Mouse (Mus musculus) olfactory bulb, adult 2 months (tissue): ENCODE measurements around the gene Chrna9. TPM values are rescaled to one million over a fixed set of nuclear protein-coding genes. Genes with fewer than 3 reads are reported as not detected.

ENCODE experiments used
- H3K27ac ChIP-seq: fragments of 200-500 bp; 2 replicates; pipeline ENCODE4 v1.5.1; 2012; ENCODE audit warnings: low read depth, low read length; ENCODE audit not compliant: insufficient read depth
- H3K4me1 ChIP-seq: fragments of 200-500 bp; 2 replicates; pipeline ENCODE4 v1.6.1; 2012; ENCODE audit warnings: low read length; ENCODE audit not compliant: control insufficient read depth, insufficient read depth
- H3K4me3 ChIP-seq: fragments of 200-500 bp; 2 replicates; pipeline ENCODE4 v1.5.1; 2012; ENCODE audit warnings: mild to moderate bottlenecking, low read depth, low read length, moderate library complexity; ENCODE audit not compliant: insufficient read depth
- CTCF ChIP-seq: fragments of 200-500 bp; IDR thresholded peaks from 2 replicates; pipeline ENCODE4 v1.5.1; 2012; ENCODE audit warnings: low read depth, mild to moderate bottlenecking, low read length, moderate library complexity; ENCODE audit not compliant: insufficient read depth
- POLR2A ChIP-seq: fragments of 200-500 bp; IDR thresholded peaks from 2 replicates; pipeline ENCODE4 v1.6.1; 2012; ENCODE audit warnings: mild to moderate bottlenecking, low read depth, low read length, moderate library complexity; ENCODE audit not compliant: insufficient read depth
- WGBS: fragments of 180-500 bp; shearing (Covaris S2); methylation state at CpG from one replicate; pipeline ENCODE4 v1.1.7; 2018; 5-methylcytosine and 5-hydroxymethylcytosine counted together
- polyA plus RNA-seq: library from polyadenylated mRNA; stranded (reverse); fragments of >200 nt; gene quantifications from 2 replicates; pipeline ENCODE4 v1.2.4, GENCODE M21; 2012; ENCODE audit warnings: low replicate concordance; ENCODE audit not compliant: missing spikeins, insufficient read depth, insufficient read length

The Chrna9 gene
- polyA plus RNA-seq, 1 experiment, result 609 TPM

DNA sequence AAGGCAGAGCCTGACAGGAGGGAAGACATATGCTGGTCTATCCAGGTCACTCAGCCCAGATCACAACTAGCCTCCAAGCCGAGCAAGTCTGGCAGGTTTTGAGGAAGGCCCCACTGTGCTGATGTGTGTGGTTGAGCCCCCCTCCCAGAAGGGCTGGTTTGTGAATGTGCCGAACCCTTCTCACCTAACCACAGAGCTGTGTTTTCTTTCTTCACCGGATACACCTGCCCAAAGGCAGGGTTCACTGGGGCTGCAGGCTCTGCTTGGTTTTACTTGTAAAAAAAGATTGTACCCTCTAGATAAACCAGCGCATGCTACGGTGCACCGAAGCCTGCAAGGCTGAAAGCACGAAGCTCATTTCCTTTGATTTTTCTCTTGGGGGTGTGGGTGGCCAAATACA lies 5.6 kb upstream of the Chrna9 start:
- 91% methylated on average over 7 of the region's 7 CpGs for WGBS
- no peak for TF ChIP-seq POLR2A
- no peak for TF ChIP-seq CTCF

DNA sequence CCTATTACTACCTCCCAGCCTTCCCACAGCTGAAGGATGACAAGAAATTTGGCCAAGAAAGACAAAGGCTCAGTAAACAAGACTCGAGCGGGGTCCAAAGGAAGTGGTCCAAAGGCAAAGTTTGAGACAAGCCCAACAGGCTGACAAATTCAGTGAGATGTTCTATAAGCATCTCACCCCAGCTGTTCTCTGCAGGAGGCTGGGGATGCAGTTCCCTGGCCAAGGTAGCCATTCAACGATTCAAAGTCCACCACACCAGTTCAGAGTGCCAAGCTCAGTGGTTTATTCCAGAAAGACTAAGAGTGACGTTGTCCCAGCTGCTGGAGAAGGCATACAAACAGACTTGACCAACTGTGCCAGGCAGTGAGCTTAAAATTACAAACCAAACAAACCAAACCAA lies 4.5 kb upstream of the Chrna9 start:
- Histone ChIP-seq H3K4me1 (no peaks in the 10 kb centered on the region), H3K4me3 (no peak overlapping the region), H3K27ac (no peak overlapping the region)
- 56% methylated on average over 4 of the region's 4 CpGs for WGBS
- TF ChIP-seq CTCF, result no peak
- no peak for TF ChIP-seq POLR2A

More for the DNA sequence above, 5.6 kb upstream of the Chrna9 start:
- no peak overlapping the region for H3K27ac ChIP-seq
- no peak overlapping the region for H3K4me3 ChIP-seq
- no peaks in the 10 kb centered on the region for H3K4me1 ChIP-seq

DNA sequence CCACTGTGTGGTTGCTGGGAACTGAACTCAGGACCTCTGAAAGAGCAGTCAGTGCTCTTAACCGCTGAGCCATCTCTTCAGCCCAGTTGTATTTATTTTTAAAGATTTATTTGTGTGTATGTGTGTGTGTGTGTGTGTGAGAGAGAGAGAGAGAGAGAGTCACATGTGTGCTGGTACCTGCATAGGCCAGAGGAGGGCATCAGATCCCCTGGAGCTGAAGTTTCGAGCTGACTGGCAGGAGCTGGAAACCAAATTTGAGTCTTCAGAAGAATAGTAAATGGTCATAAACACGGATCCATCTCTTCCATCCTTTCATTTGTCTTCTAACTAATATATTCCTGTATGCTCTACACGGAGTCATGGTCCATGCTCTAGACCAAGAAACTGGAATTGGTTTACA lies 1.5 kb upstream of the Chrna9 start:
- Histone ChIP-seq H3K27ac (no peak overlapping the region), H3K4me1 (no peaks in the 10 kb centered on the region), H3K4me3 (no peak overlapping the region)
- 96% methylated on average over 4 of the region's 4 CpGs for WGBS
- TF ChIP-seq CTCF, result no peak
- TF ChIP-seq POLR2A, result no peak

DNA sequence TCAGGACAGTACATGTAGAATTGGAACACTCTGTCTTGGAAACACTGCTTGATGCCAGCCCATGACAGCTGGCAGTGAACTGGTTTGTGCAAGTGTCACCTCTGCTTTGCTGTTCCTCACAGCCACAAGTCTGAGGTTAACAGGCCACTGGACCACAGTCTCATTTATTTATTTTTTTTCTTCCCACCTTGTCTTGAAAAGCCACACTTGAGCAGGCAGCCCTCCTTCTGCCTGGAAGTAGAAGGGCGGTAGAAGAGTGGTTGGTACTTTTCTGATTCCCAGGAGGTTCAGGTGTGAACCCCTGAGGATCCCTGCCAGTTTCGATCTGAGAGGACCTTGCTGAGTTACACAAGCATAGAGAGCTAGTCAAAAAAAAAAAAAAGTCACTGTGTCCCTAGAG lies 957 bp upstream of the Chrna9 start:
- H3K4me1 ChIP-seq, result no peaks in the 10 kb centered on the region

DNA sequence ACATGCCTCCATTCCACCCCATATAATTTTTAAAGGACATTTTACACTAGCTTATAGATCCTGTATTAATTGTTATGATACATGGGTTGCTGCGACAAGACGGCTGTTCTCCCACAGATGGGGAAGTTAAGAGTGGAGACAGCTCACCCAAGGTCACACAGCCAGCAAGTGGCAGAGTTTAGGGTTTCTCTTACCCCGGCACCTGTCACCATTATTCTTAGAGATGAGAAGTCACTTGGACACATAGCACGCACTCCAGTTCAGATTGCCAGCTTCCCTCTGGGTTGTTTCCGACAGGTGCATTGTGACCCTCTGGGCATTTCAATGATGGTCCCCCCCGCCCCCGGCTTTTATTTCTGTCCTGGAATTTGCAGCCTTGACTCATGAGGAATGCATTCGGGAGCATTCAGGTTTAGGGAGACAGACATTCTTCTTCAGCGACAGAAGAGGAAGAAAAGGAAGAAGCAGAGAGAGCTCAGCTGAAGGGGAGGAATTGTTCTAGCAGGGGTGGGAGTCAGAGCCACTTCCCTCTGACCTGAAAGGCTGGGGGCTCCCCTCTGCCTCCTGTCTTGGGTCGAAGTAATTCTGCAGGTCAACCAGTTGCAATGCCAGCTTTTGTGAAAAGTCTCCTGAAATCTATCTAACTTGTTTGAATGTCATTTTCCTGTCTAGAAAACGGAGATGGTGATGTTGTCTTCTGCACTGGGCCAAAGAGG lies 2.4 kb downstream of the Chrna9 start:
- TF ChIP-seq CTCF, result no peak
- TF ChIP-seq POLR2A, result no peak
- WGBS, result 74% methylated on average over 11 of the region's 11 CpGs
- no peak overlapping the region for H3K4me3 ChIP-seq
- no peaks in the 10 kb centered on the region for H3K4me1 ChIP-seq
- no peak overlapping the region for H3K27ac ChIP-seq

More for the DNA sequence above, 957 bp upstream of the Chrna9 start:
- TF ChIP-seq POLR2A (no peak), CTCF (no peak)
- 93% methylated on average over 2 of the region's 2 CpGs for WGBS
- no peak overlapping the region for H3K4me3 ChIP-seq
- no peak overlapping the region for H3K27ac ChIP-seq

DNA sequence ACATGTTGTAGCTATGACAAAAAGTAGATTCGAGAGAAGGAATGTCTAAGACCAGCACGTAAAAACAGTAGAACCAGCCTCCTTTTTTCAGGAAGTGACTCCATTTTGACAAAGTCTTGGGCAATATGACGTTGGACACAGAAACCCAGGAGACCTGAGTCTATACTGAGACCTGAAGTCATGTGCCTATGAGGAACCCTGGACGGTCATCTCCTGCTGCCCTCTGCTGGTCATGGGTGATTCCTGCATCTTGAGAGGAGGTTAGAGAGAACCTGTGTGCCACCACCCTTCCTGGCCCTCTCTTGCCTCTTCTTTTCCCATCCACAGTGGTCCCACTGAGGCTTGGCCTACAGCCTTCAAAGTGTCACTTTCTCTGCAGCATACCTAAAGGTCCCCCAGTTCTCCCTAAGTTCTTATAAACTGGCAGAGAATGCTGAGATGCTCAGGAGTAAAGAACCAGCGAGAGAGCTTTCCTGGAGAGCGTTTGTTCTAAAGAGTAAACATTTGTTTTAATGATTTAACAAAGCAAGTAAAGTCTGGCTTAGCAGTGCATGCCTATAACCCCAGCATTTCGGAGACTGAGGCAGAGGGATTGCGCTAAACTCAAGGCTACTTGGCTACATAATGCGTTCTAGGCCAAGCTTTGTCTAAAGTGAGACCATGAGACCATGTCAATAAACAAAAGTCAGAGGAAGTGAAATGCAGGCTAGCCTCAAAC lies 3.4 kb downstream of the Chrna9 start:
- Histone ChIP-seq H3K27ac (no peak overlapping the region), H3K4me3 (no peak overlapping the region), H3K4me1 (no peaks in the 10 kb centered on the region)
- WGBS, result 61% methylated on average over 9 of the region's 9 CpGs
- TF ChIP-seq POLR2A (no peak), CTCF (peak; percentile 62)

DNA sequence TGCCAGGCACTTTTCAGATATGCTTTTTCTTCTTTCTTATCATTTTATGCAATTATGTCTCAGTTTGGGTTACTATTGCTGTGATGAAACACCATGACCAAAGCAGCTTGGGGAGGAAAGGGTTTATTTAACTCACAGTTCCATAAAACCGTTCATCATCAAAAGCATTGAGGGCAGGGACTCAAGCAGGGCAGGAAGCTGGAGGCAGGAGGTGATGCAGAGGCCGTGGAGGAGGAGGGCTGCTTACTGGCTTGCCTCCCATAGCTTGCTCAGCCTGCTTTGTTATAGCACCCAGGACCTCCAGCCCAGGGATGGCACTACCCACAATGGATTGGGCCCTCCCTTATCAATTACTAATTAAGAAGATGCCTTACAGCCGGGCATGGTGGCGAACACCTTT lies 6.4 kb downstream of the Chrna9 start:
- WGBS, result 74% methylated on average over 4 of the region's 4 CpGs
- Histone ChIP-seq H3K4me3 (no peak overlapping the region), H3K27ac (no peak overlapping the region), H3K4me1 (no peaks in the 10 kb centered on the region)
- TF ChIP-seq CTCF, result no peak
- TF ChIP-seq POLR2A, result no peak

DNA sequence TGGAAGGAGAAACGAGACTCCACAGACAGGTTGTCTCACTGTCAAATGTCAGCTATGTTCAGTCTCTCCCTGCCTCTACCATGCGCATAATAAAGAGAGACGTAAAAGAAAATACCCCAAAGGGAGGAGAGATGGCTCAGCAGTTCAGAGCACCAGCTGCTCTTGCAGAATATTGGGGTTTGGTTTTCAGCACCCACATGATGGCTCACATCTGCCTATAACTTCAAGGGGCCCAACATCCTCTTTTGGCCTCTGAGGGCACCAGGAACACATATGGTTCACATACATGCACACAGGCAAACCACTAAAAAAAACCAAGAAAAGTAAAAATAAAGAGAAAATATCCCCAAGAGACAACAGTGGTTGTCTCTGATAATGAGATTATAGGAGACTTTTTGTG lies 15.1 kb downstream of the Chrna9 start:
- H3K4me3 ChIP-seq, result no peak overlapping the region
- peak overlapping the region; percentile 65; the same call in 1 of the 2 replicates for H3K27ac ChIP-seq
- H3K4me1 ChIP-seq, result peaks cover 9% of the 10 kb centered on the region
- WGBS, result 47% methylated on average over 3 of the region's 3 CpGs
- TF ChIP-seq CTCF, result no peak
- no peak for TF ChIP-seq POLR2A

DNA sequence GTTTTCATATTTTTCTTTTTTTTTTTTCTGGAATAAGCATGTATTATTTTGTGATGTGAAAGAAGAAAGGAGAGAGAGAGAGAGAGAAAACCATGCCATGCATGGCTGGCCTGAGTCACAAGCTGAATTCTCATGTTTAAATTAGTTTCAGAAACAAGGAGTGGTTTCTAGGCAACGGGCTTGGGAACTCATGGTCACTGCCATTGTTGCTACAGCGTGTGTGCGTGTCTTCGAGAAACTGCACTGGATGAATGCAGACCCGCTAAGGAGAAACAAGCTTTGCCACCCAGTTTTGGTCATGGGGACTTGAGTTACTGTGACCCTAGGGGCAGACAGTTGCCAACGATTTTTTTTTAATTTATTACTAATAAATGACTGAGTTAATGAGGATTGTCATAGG lies 15.5 kb downstream of the Chrna9 start:
- TF ChIP-seq POLR2A (no peak), CTCF (no peak)
- Histone ChIP-seq H3K27ac (peak overlapping the region; percentile 23; the same call in 1 of the 2 replicates), H3K4me1 (peaks cover 13% of the 10 kb centered on the region), H3K4me3 (no peak overlapping the region)
- WGBS, result 16% methylated on average over 6 of the region's 6 CpGs
